Mouse (Mus musculus) megakaryocyte, embryonic 14.5 days (primary cell): ENCODE measurements around the gene Zfp933.

ENCODE experiments used
- FLI1 ChIP-seq: IDR thresholded peaks from 2 replicates; pipeline ENCODE4 v1.6.1; 2012; ENCODE audit warnings: low read length, inconsistent platforms, mixed read lengths
- GATA1 ChIP-seq: IDR thresholded peaks from 3 replicates; pipeline ENCODE4 v1.6.1; 2012; ENCODE audit warnings: mixed read lengths, low read length, inconsistent platforms, borderline replicate concordance

DNA sequence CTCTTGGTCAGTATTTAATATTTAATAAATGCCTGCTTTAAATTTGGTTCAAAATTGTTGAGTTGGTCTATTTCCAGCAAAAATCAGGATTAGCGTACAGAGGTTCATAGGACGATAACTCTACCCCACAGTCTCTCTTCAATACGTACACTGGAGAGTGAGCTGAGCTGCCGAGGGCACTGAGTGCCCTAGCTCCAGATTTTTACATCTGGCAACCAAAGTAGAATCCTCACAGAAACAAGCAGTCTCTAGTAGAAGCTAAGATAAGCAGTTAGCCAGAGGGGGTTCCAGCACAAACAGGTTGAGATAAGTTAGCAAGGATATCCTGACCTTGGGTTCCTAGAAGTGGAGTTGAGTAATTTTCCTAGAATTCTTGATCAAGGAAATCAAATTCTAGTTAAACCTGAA is 422 bp upstream of the Zfp933 start:
- no peak for TF ChIP-seq FLI1
- TF ChIP-seq GATA1, result no peak
